Mouse (Mus musculus) lung, embryonic 14.5 days (tissue): ENCODE data around the gene Ak8. TPM values are rescaled to one million over a fixed set of nuclear protein-coding genes. Genes with fewer than 3 reads are reported as not detected.

Source experiments
- ATAC-seq: fragments of 200-750 bp; cut with Nextera tagmentation; 2 replicates; pipeline ENCODE4 v1.8.0; 2017; ENCODE audit warnings: mild to moderate bottlenecking, moderate TSS enrichment, moderate library complexity; ENCODE audit not compliant: insufficient read depth
- DNase-seq: peaks from one replicate; pipeline ENCODE4 v3.0.0-alpha.2; 2015
- H3K27ac ChIP-seq: fragments of 300-500 bp; sonication (generic); 2 replicates; pipeline ENCODE4 v1.5.1; 2014; ENCODE audit warnings: low read depth, mild to moderate bottlenecking, moderate library complexity
- H3K27me3 ChIP-seq: fragments of 300-500 bp; sonication (generic); 2 replicates; pipeline ENCODE4 v1.6.1; 2014; ENCODE audit warnings: low read length, control low read depth; ENCODE audit not compliant: insufficient read depth
- H3K36me3 ChIP-seq: fragments of 300-500 bp; sonication (generic); 2 replicates; pipeline ENCODE4 v1.6.1; 2014; ENCODE audit warnings: control low read depth; ENCODE audit not compliant: insufficient read depth
- H3K4me1 ChIP-seq: fragments of 300-500 bp; sonication (generic); 2 replicates; pipeline ENCODE4 v1.6.1; 2014; ENCODE audit warnings: antibody characterized with exemption, control low read depth; ENCODE audit not compliant: insufficient read depth
- H3K4me2 ChIP-seq: fragments of 300-500 bp; sonication (generic); 2 replicates; pipeline ENCODE4 v1.6.1; 2014; ENCODE audit warnings: mild to moderate bottlenecking
- H3K4me3 ChIP-seq: fragments of 300-500 bp; sonication (generic); 2 replicates; pipeline ENCODE4 v1.5.1; 2014; ENCODE audit warnings: low read depth, low read length
- H3K9ac ChIP-seq: fragments of 300-500 bp; sonication (generic); 2 replicates; pipeline ENCODE4 v1.6.1; 2014
- H3K9me3 ChIP-seq: fragments of 300-500 bp; sonication (generic); 2 replicates; pipeline ENCODE4 v1.6.1; 2016; ENCODE audit warnings: low read depth, low read length, control low read depth
- CTCF ChIP-seq: IDR thresholded peaks from 2 replicates; pipeline ENCODE4 v1.5.1; 2016; ENCODE audit warnings: antibody characterized with exemption, low read depth
- WGBS: fragments of 180-500 bp; shearing (Covaris S2); extraction: QIAGEN DNeasy Blood & Tissue Kit; methylation state at CpG from one replicate; pipeline ENCODE4 v1.1.7; 2014; 5-methylcytosine and 5-hydroxymethylcytosine counted together
- polyA plus RNA-seq: library from polyadenylated mRNA; unstranded; fragments of >200 nt; fragmentation: Nextera tagmentation; extraction: Ambion mirVana; gene quantifications from 2 replicates; pipeline ENCODE4 v1.2.1, GENCODE M21; 2014

The Ak8 gene
- polyA plus RNA-seq, 1 experiment from 2014 or later, result 0.61 TPM

DNA sequence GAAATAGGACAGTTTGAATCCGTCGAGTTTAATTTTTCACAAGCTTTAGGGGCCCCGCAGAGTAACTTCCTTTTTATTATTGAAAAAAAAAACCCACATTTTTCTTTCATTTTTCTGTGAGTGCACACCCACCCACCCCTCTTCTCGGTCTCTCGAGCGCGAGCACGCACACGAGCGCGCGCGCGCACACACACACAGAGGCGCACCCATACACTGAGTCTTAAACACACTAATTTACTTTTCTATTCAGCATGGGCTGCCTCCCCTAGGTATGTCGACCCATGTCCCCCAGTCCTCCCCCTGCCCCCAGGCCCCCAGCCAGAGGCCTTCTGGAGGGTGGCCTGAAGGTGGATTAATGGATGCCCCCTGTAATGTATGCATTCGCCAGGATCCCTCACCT is 51.7 kb downstream of the Ak8 start:
- peak overlapping the region; percentile 75 for H3K4me2 ChIP-seq
- peak; percentile 37 for DNase-seq
- no peaks in the 10 kb centered on the region for H3K4me1 ChIP-seq
- 12% methylated on average over 17 of the region's 17 CpGs for WGBS
- TF ChIP-seq CTCF, result no peak
- no peaks in the 10 kb centered on the region for H3K9me3 ChIP-seq
- peaks cover 10% of the 10 kb centered on the region for H3K27me3 ChIP-seq
- ATAC-seq, result no peak
- peak overlapping the region; percentile 57 for H3K9ac ChIP-seq
- H3K4me3 ChIP-seq, result peak overlapping the region; percentile 36
- no peak overlapping the region for H3K27ac ChIP-seq
- no peaks in the 10 kb centered on the region for H3K36me3 ChIP-seq

DNA sequence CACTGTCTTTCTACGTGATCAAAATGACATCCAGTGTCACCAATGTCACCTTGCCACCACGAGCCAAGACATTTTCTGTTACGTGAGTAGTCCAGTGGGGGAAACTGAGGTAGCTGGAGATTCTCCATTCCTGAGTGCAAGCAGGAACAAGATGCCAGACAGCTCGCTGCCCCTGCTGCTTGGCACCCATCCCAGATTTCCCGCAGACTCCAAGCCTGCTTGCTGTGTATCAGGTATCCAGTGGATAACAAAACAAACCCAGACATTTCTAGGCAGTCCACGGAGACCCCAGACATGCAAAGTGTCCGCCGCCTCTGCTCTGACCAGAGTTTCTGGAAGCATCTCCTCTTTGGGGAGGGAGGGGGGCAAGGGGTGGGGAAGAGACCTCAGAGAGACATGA is 52.4 kb downstream of the Ak8 start:
- Histone ChIP-seq H3K9me3 (no peaks in the 10 kb centered on the region), H3K9ac (no peak overlapping the region), H3K4me2 (no peak overlapping the region), H3K36me3 (no peaks in the 10 kb centered on the region), H3K27ac (no peak overlapping the region), H3K4me3 (no peak overlapping the region), H3K4me1 (no peaks in the 10 kb centered on the region), H3K27me3 (peaks cover 10% of the 10 kb centered on the region)
- DNase-seq, result peak; percentile 47
- 50% methylated on average over 8 of the region's 8 CpGs for WGBS
- no peak for TF ChIP-seq CTCF
- ATAC-seq, result no peak

DNA sequence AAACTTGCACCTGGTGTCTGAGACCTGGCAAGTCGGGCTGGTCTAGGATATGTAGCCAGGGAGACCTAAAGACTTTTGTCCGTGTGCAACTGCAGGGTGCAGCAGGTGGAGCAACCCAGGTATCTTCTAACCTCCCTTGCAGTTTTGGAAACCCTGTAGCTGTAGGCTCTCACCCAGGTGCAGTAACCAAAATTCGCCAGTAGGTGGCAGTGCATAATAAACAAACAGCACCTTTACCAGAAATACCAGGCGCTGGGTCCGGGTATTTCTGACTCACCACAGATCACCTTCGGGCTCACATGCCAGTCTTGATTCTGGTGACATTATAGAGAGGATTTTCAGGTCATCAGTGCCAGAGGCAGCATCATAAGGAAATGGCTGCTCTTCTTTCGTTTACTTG is 55.5 kb downstream of the Ak8 start:
- peaks cover 5% of the 10 kb centered on the region for H3K27me3 ChIP-seq
- WGBS, result 2% methylated on average over 7 of the region's 7 CpGs
- TF ChIP-seq CTCF, result peak; percentile 93

DNA sequence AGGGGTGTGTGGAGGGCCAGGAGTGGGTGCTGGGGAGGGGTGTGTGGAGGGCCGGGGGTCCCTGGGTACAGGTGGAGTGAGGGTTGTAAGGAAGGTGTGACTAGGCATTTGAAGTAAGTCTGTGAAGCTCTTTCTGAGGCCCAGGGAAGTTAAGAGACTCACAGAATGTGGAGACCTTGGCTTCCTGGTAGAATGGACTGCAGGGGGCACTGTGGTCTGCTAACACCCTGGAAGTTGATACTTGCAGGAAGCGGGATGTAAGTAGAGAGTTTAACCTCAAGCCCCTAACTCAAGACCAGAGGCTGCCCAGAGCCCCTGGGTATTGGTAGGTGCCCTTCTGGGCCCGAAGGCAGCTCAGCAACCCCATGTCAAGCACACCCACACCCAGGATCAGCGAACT is 56.2 kb downstream of the Ak8 start:
- DNase-seq (peak; percentile 92), ATAC-seq (peak; percentile 29)
- H3K27ac ChIP-seq, result no peak overlapping the region
- WGBS, result 39% methylated on average over 4 of the region's 4 CpGs
- no peaks in the 10 kb centered on the region for H3K4me1 ChIP-seq
- peak; percentile 80 for TF ChIP-seq CTCF
- no peak overlapping the region for H3K4me2 ChIP-seq
- H3K9me3 ChIP-seq, result no peaks in the 10 kb centered on the region
- H3K27me3 ChIP-seq, result no peaks in the 10 kb centered on the region
- H3K9ac ChIP-seq, result no peak overlapping the region
- H3K36me3 ChIP-seq, result no peaks in the 10 kb centered on the region
- no peak overlapping the region for H3K4me3 ChIP-seq

More for the DNA sequence above, 55.5 kb downstream of the Ak8 start:
- no peaks in the 10 kb centered on the region for H3K9me3 ChIP-seq
- H3K4me1 ChIP-seq, result no peaks in the 10 kb centered on the region
- no peaks in the 10 kb centered on the region for H3K36me3 ChIP-seq
- H3K4me2 ChIP-seq, result no peak overlapping the region
- DNase-seq, result peak; percentile 92
- ATAC-seq, result peak; percentile 45; the same call in 1 of the 2 replicates
- H3K9ac ChIP-seq, result no peak overlapping the region
- no peak overlapping the region for H3K27ac ChIP-seq
- H3K4me3 ChIP-seq, result no peak overlapping the region

DNA sequence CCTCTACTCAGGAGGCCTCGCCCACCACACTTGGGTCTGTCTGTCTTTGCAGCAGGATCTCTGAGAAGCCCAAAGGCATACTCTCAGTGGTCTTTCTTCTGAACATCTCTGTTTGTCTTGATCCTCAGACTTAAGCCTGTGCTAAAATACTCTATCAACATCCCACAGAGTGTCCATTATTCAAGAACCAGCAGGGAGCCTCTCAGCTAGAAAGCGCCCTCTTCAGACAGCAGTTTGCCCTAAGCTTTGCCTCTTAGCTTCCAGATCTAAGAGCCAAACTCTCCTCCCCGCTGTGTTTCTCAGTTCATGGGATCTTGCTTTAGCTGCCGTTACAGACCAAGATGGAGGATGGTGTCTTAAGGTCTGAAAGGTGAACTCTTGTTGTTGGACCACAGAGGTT is 59.5 kb downstream of the Ak8 start:
- no peaks in the 10 kb centered on the region for H3K36me3 ChIP-seq
- 50% methylated on average over 4 of the region's 4 CpGs for WGBS
- H3K4me2 ChIP-seq, result no peak overlapping the region
- DNase-seq, result no peak
- H3K9ac ChIP-seq, result no peak overlapping the region
- no peak overlapping the region for H3K27ac ChIP-seq
- ATAC-seq, result no peak
- H3K9me3 ChIP-seq, result no peaks in the 10 kb centered on the region
- no peaks in the 10 kb centered on the region for H3K27me3 ChIP-seq
- no peak for TF ChIP-seq CTCF
- H3K4me3 ChIP-seq, result no peak overlapping the region
- no peaks in the 10 kb centered on the region for H3K4me1 ChIP-seq

DNA sequence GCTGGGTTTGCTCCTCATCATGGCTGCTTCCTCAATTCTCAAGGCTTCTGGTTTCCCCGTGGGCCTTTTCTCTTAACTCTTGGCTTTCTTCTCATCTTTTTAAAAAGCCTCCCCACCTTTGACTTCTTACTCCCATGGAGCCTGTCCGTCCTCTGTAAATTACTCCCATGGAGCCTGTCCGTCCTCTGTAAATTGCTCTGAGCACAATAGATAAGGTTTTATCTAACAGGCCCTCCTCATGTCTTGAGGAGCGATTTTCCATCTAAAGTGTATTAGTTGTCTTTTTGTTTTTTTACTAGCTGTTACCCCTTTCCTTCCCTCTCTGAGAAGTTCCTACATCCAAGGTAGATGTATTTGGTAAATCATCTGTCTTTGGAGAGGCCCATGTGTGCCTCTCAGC is 66.6 kb downstream of the Ak8 start:
- Histone ChIP-seq H3K9ac (no peak overlapping the region), H3K27me3 (no peaks in the 10 kb centered on the region), H3K36me3 (no peaks in the 10 kb centered on the region), H3K4me1 (peaks cover 9% of the 10 kb centered on the region), H3K4me3 (no peak overlapping the region), H3K9me3 (no peaks in the 10 kb centered on the region), H3K4me2 (no peak overlapping the region), H3K27ac (no peak overlapping the region)
- WGBS, result 66% methylated on average over 4 of the region's 4 CpGs
- DNase-seq, result no peak
- no peak for ATAC-seq
- TF ChIP-seq CTCF, result no peak

DNA sequence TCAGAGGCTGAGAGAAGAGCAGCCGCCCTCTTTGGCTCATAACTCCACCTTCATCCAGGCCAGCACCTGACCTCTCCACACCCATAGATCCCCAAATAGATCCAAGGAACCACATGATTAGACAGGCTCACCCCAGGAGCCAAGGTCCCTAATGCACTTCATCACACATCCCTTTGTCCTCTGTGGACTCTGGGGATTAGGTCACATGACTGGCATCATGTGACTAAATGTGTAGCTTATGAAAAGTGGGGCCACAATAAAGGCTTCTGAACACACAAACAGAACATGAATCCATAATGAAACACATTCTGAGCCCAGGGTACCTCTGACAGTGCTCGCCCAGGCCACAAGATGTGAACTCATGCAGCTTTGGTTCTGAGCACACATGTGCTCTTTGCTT is 67.1 kb downstream of the Ak8 start:
- TF ChIP-seq CTCF, result no peak
- peaks cover 9% of the 10 kb centered on the region for H3K4me1 ChIP-seq
- WGBS, result 85% methylated on average over 2 of the region's 2 CpGs
- ATAC-seq, result no peak
- H3K27me3 ChIP-seq, result no peaks in the 10 kb centered on the region
- no peaks in the 10 kb centered on the region for H3K36me3 ChIP-seq
- no peak overlapping the region for H3K9ac ChIP-seq
- no peak overlapping the region for H3K27ac ChIP-seq
- DNase-seq, result no peak
- no peak overlapping the region for H3K4me2 ChIP-seq
- H3K9me3 ChIP-seq, result no peaks in the 10 kb centered on the region
- H3K4me3 ChIP-seq, result no peak overlapping the region

DNA sequence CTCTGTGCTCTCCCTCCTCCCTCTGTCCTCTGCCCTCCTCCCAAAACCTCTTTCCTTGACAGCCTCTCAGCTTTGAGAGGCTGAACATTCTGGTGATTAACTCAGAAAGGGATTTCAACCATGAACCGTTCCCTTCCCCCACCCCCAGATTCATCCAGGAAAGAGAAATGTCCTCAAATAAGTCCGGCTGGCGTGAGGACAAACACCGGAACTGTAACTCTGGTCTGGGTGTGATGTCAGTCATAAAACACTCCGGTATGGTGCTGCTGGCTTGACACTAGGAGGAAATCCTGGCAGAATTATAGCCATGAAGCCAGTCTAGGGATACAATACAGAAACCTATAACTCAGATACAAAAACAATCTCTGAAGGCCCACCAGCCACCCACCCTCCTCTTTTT is 70.7 kb downstream of the Ak8 start:
- peak overlapping the region; percentile 42; the same call in 1 of the 2 replicates for H3K27ac ChIP-seq
- no peak overlapping the region for H3K9ac ChIP-seq
- H3K4me3 ChIP-seq, result no peak overlapping the region
- H3K4me2 ChIP-seq, result peak overlapping the region; percentile 38
- no peak for TF ChIP-seq CTCF
- no peaks in the 10 kb centered on the region for H3K36me3 ChIP-seq
- no peak for ATAC-seq
- no peaks in the 10 kb centered on the region for H3K27me3 ChIP-seq
- WGBS, result 21% methylated on average over 5 of the region's 5 CpGs
- DNase-seq, result peak; percentile 64
- H3K9me3 ChIP-seq, result no peaks in the 10 kb centered on the region
- H3K4me1 ChIP-seq, result peaks cover 9% of the 10 kb centered on the region
